Mouse (Mus musculus): ENCODE data around the gene Ulk4. TPM values are rescaled to one million over a fixed set of nuclear protein-coding genes. Genes with fewer than 3 reads are reported as not detected.

Gene Ulk4
- total RNA-seq, 2 experiments from 2014 or later = 9.2 to 9.9 TPM

DNA sequence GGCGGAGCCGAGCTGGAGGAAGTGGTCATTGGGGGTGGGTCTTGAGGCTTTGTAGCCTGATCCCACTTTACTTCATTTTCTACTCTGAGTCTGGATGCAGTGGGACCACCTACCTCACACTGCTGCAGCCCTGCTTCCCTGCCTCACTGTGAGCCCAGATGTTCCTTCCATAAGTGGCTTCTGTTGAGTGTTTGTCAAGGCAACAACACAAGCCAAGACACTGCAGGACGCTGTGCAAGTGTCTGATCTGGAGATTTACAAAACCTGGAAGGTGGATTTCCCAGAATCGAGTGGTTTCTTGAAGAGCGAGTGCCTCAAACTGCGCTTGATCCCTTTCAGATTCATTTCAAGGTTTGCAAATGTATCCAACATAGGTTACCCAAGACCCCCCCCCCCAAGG is 368.5 kb downstream of the Ulk4 start:
- no peak overlapping the region for H3K4me3 ChIP-seq
- no peak for DNase-seq (ENCODE audit: extremely low spot score in 1 of 2, low spot score in 2 of 2)
- no peak for TF ChIP-seq CTCF (IDR thresholded peaks at IDR 0.05)
- H3K27ac ChIP-seq = no peak overlapping the region
- intact Hi-C loops (cut with DNase I) = no loop called here

Small RNAs within 50 kb of the gene (microRNA-seq; reads per million reads assigned to microRNA genes)
- 0 to 0.73 reads per million in 2 experiments for gene Mir7090

Other genes starting within 250 kb of the Ulk4 start
- 100 to 1,000 TPM; 247 to 298 TPM for gene Trak1, start 20.3 kb upstream of the Ulk4 start, total RNA-seq (2021)
- gene Cck, start 218.5 kb upstream of the Ulk4 start, total RNA-seq (2021) = 100 to 1,000 TPM; 710 to 764 TPM